Mouse (Mus musculus): Measurements from ENCODE around the gene Lrrn2.

GRCm38 (mm10) chr1:132892065-132892464, 12.0 kb downstream of the Lrrn2 start:
- TF ChIP-seq POLR2A (IDR thresholded peaks at IDR 0.05; ENCODE audit: low read depth, low read length) (no peak), CTCF (IDR thresholded peaks at IDR 0.05; ENCODE audit: borderline replicate concordance, insufficient read depth, low read length) (no peak)
